Mouse (Mus musculus): ENCODE data around the gene Sirpa. TPM values are rescaled to one million over a fixed set of nuclear protein-coding genes. Genes with fewer than 3 reads are reported as not detected.

Gene Sirpa
- polyA plus RNA-seq, 1 experiment from 2014 or later: 39.8 TPM

Other genes with a start within 250 kb of the Sirpa start
- 0.19 and 0.25 TPM in 2 replicates for gene Il1b, start 221.7 kb upstream of the Sirpa start, polyA plus RNA-seq (2014; fragmentation: Nextera tagmentation; extraction: Ambion mirVana)
- gene F830045P16Rik, start 56.2 kb upstream of the Sirpa start, polyA plus RNA-seq (2014; fragmentation: Nextera tagmentation; extraction: Ambion mirVana): not detected in 2 replicates
- 35.4 and 51.7 TPM in 2 replicates for gene Pdyn, start 107.0 kb downstream of the Sirpa start, polyA plus RNA-seq (2014; fragmentation: Nextera tagmentation; extraction: Ambion mirVana)
- 9.2 and 10.2 TPM in 2 replicates for gene Stk35, start 207.7 kb downstream of the Sirpa start, polyA plus RNA-seq (2014; fragmentation: Nextera tagmentation; extraction: Ambion mirVana)

Data from neural tube, embryonic 14.5 days (tissue).